Mouse (Mus musculus): Measurements from ENCODE around the gene Acnat1.
"Not testable (repeated sequence)": the region's sequence is repeated elsewhere in the genome, so short reads cannot be mapped to it uniquely, and the experiment has no call there.

The Acnat1 gene

DNA sequence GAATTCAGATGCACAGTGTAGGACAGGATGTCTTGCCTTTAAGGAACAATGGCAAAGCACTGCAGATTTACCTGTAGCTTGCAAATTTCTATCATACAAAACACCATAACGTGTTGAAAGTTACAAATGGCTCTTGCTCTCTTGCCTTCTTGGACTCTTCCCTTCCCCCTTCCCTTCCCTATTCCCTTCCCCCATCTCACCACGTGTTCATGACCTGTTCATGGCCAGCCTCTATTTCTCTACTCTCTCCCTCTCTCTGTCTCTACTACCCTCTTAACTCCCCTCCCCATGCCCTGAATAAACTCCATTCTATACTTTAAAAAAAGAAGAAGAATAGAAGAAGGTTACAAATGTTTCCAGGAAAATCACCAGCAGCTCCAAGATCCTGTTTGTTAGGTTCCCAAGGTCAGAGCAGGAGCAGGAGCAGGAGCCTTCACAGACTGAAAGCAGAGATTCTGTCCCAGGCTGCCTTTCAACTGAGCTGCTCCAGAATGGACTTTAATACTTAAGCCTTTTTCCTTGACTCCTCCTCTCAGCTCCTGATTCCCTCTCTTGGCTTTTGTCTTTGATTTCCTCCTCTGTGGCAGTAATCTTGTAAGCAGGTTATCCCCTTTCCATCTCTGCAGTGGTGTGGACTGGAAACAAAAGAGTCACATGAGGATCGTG, at the start of gene Acnat1:
Gene Acnat1 (minus strand): TSS at position 478 of the 666 bp plus-strand sequence.
- no peak for DNase-seq (ENCODE audit: low spot score in 2 of 2)

- DNase-seq (ENCODE audit: low spot score in 2 of 2): no peak
Measured at GRCm38 (mm10) chr4:49522576-49522975, 48.9 kb upstream of the Acnat1 start.

GRCm38 (mm10) chr4:49521346-49521745, 47.6 kb upstream of the Acnat1 start:
- no peak for DNase-seq (ENCODE audit: low spot score in 2 of 2)

DNA sequence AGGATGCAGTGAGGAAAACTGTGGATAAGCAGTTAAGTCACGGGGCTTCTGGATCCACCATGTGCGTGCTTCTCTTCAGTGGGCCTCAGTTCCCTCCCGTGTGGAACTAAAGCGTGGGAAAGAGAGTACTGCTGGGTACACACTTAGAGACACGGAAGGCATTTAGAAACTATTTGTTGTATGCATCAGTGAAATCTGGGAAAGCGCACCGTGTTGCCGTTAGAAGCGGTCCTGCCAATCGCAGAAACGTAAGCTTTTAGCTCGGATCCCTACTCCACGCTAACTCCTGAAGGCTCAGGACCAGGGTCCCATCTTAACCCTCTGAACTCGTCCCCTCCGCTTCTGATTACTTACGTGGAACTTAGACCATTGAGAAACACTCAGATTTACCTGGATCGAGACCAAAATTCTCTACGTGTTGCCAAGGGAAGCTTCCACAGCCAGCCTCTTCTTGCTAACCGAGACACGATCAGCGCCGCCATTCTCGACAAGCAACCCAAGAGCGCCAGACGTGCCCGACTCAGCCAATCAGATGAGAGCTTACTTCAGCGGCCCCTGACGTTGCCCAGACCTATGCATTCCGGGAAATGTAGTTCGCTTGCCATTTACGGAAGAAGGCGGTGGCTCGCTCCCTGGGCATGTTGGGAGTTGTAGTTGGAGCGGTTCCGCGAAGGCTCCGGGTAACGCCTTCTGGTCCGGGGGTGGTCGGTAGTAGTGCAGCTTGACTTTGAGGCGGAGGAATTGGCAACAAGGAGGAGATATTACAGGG, 47.0 kb upstream of the Acnat1 start, which contains the start of the genes Mrpl50 and Zfp189:
Gene Mrpl50 (minus strand): TSS at position 522 of the 769 bp plus-strand sequence.
Gene Zfp189 (plus strand): TSS at position 605 of the 769 bp plus-strand sequence.
- peak; percentile 81 to 92 for DNase-seq (ENCODE audit: low spot score in 2 of 2)

GRCm38 (mm10) chr4:49519476-49519875, 45.8 kb upstream of the Acnat1 start:
- no peak for DNase-seq (ENCODE audit: low spot score in 2 of 2)

- no peak for DNase-seq (ENCODE audit: low spot score in 2 of 2)
Measured at GRCm38 (mm10) chr4:49514441-49514840, 40.7 kb upstream of the Acnat1 start.

GRCm38 (mm10) chr4:49512636-49513035, 38.9 kb upstream of the Acnat1 start:
- DNase-seq (ENCODE audit: low spot score in 2 of 2): no peak

- DNase-seq (ENCODE audit: low spot score in 2 of 2): not testable (repeated sequence)
Measured at GRCm38 (mm10) chr4:49510236-49510835, 36.6 kb upstream of the Acnat1 start.

- no peak for DNase-seq (ENCODE audit: low spot score in 2 of 2)
Measured at GRCm38 (mm10) chr4:49509183-49509582, 35.5 kb upstream of the Acnat1 start.

DNA sequence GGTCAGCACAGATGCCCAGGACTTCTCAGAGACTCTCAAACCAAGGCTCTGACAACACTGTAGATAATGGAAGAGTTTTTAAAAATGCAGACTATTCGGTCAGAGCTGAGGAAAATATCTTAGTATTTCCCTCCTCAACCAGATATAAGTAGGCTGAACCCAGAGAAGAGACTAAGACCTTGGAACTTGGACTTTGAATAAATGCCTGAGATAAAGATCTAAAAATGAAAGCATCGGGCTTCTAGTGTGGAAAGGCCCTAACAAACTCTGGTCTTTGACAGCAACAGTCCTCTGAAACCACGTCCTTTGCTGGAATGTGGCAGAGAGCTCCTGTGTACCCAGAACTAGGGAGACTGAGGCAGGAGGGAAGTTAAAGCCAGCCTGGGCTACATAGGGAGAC, 32.7 kb upstream of the Acnat1 start, which contains the start of gene Baat:
Gene Baat (minus strand): TSS at position 172 of the 400 bp plus-strand sequence.
- DNase-seq (ENCODE audit: low spot score in 2 of 2): no peak

GRCm38 (mm10) chr4:49503563-49503962, 29.9 kb upstream of the Acnat1 start:
- DNase-seq (ENCODE audit: low spot score in 2 of 2): no peak

DNA sequence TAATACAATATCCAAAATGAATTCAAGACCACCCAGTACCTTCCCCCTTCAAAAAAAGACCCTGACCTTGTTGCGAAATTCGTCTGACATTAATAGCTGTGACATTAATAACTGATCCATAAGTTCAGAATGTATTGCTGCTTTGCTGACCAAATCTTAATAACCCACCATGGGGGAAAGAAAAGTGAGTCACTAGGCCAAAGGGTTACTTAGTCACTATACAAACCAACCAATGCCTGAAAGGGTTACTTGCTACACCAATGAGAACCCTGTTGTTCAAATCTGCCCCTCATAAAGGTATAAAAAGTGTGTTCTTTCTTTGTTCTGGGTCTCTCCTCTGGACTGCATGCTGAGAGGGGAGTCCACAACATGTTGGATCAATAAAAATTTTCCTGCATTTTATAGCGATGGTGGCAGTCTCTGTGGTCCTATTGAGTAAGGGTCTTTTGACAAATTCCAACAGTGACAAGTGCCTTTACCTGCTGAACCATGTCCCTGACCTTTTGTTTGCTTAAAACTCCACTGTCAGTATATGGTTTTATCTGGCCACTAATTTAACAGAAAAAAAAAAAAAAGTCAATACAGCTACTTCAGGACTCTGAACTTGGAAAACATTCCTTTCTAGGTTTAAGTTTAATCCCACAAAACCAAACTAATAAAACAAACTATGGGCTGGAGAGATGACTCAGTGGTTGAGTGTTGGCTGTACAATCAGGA, 12.4 kb upstream of the Acnat1 start:
- DNase-seq (ENCODE audit: low spot score in 2 of 2): not testable (repeated sequence)

DNA sequence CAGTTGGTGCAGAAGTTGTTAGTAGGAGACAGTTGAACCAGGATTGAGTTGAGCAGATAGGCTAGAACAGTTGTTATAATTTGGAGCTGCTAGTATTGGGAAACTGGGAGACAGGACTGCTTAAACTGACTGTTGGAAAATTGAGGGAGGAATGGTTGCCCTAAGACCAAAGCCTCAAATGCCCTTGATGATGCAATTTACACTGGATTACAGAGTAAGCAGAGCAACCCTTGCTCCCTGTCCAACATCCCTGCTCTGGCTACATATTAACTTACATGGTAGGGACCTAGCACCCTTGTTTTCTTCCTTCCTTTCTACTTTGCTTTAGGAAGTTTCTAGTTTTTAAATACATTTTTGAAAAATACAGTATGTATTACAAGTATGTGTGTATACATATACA, 11.7 kb upstream of the Acnat1 start:
- no peak for DNase-seq (ENCODE audit: low spot score in 2 of 2)

DNA sequence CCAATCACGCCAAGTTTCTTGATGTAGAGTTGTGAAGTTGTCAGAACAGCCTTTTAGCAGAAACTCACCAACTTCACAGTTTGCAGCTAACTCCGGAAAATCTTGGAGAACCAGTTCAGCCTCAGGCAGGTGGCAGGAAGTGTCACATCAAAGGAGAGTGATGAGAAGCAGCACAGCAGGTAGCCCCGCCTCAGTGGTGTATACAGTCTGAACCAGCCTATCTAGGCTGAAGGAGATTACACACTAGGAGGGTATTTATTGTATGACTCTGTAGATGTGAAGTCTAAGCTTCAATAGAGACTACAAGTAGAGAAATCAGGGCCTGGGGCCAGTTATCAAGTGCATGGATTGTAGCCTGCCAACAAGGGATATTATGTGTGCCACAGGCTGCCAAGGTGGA, 7.2 kb upstream of the Acnat1 start:
- peak in 1 of 2 experiments; percentile 8 for DNase-seq (ENCODE audit: low spot score in 2 of 2)

DNA sequence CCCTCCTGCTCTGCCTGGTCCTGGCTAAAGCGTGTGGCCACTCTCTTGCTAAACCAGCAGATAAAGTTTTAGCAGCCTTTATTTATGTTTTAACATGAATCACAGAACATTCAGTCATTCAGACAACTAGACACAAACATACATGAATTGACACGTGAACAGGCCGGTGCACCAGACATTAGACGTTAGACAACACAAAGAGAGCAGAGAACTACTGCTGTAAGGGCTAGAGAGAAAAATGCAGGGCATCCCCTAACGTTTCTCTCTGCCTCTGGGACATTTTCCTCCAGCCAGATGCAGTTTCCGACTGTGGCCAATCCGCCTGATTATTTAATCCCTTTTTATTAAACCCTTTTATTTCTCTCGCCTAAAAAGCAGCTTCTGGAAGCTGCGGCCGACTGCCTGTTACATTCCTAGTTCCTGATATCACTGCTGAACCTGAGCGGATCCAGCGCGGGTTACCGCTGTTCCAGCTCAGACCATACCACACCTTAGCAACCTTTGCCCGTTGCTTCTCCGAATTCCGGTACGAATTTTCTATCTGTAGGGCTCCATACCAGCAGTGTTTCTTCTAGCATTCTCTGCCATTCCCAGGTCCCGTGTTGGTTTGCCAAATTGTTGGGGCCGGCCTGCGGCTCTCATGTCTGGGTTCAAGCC, 6.5 kb upstream of the Acnat1 start:
- DNase-seq (ENCODE audit: low spot score in 2 of 2): peak in 1 of 2 experiments; percentile 2

- DNase-seq (ENCODE audit: low spot score in 2 of 2): not testable (repeated sequence)
Measured at GRCm38 (mm10) chr4:49479035-49479434, 5.3 kb upstream of the Acnat1 start.

GRCm38 (mm10) chr4:49478118-49478877, 4.6 kb upstream of the Acnat1 start:
- DNase-seq (ENCODE audit: low spot score in 2 of 2): no peak

- DNase-seq (ENCODE audit: low spot score in 2 of 2): no peak
Measured at GRCm38 (mm10) chr4:49474583-49474982, 871 bp upstream of the Acnat1 start.

DNA sequence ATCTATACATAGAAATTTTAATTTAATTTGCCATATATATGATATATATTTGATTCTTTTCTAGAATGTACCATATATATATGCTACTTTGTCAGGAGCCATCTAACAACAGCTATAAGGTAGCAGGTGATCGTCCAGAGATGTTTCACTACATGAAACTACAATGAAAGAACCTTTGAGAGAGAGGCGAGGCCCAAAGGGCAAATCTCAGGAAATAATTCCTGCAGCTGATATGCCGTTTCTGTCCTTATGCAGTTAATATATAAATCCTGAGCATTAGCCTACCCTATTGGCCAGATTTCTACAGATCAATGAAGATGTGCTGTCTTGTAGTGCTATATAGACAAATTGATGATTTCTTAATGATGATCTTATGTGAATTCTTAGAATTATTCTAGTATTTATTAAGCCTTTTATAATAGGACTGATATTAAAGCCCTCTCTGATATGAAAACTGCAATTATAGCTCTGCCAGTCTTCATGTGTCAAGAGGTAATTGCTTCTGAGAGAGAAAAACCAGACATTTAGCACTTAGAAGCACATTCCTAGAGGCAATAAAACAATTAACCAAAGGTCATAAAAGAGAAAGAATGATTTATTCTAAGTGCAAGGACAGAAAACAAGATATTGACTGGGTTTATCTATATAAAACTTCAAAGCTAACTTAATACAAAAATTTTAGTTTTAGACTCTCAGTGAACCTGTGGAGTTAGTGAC, 4.1 kb downstream of the Acnat1 start:
- no peak for DNase-seq (ENCODE audit: low spot score in 2 of 2)

GRCm38 (mm10) chr4:49467360-49467759, 6.4 kb downstream of the Acnat1 start:
- no peak for DNase-seq (ENCODE audit: low spot score in 2 of 2)

Data from urinary bladder, adult 18-20 months (tissue).